Mouse (Mus musculus) layer of hippocampus, postnatal 36 days (tissue): ENCODE data around the gene Borcs5. TPM values are rescaled to one million over a fixed set of nuclear protein-coding genes. Genes with fewer than 3 reads are reported as not detected.

Experiments
- DNase-seq, 2 experiments: peaks; one replicate each; pipeline ENCODE4 v3.0.0; 2022
- total RNA-seq, 2 experiments: library from RNA; stranded (reverse); gene quantifications; 2 replicates each; pipeline ENCODE4 v1.2.3; 2021

Gene Borcs5
- total RNA-seq, 2 experiments from 2014 or later, result 37.2 to 40.1 TPM

GRCm38 (mm10) chr6:134718668-134719065 lies 79.4 kb downstream of the Borcs5 start:
- no peak for DNase-seq

- no peak for DNase-seq
Measured at GRCm38 (mm10) chr6:134719156-134719555, 79.8 kb downstream of the Borcs5 start.

- no peak for DNase-seq
Measured at GRCm38 (mm10) chr6:134720150-134720549, 80.8 kb downstream of the Borcs5 start.

GRCm38 (mm10) chr6:134721729-134722269 lies 82.5 kb downstream of the Borcs5 start:
- no peak for DNase-seq

- no peak for DNase-seq
Measured at GRCm38 (mm10) chr6:134722906-134723305, 83.6 kb downstream of the Borcs5 start.

- DNase-seq, result no peak
Measured at GRCm38 (mm10) chr6:134723326-134723725, 84.0 kb downstream of the Borcs5 start.

GRCm38 (mm10) chr6:134723833-134724553 lies 84.7 kb downstream of the Borcs5 start:
- no peak for DNase-seq

GRCm38 (mm10) chr6:134725406-134725805 lies 86.1 kb downstream of the Borcs5 start:
- no peak for DNase-seq

GRCm38 (mm10) chr6:134730978-134731377 lies 91.7 kb downstream of the Borcs5 start:
- no peak for DNase-seq

- DNase-seq, result no peak
Measured at GRCm38 (mm10) chr6:134732813-134733212, 93.5 kb downstream of the Borcs5 start.

- DNase-seq, result no peak
Measured at GRCm38 (mm10) chr6:134733800-134734221, 94.5 kb downstream of the Borcs5 start.

GRCm38 (mm10) chr6:134736853-134737252 lies 97.5 kb downstream of the Borcs5 start:
- DNase-seq, result no peak

- DNase-seq, result no peak
Measured at GRCm38 (mm10) chr6:134743568-134743967, 104.3 kb downstream of the Borcs5 start.

- no peak for DNase-seq
Measured at GRCm38 (mm10) chr6:134745876-134746275, 106.6 kb downstream of the Borcs5 start.

- DNase-seq, result no peak
Measured at GRCm38 (mm10) chr6:134748126-134748525, 108.8 kb downstream of the Borcs5 start.

- DNase-seq, result no peak
Measured at GRCm38 (mm10) chr6:134751087-134751486, 111.8 kb downstream of the Borcs5 start.

- DNase-seq, result no peak
Measured at GRCm38 (mm10) chr6:134751883-134752647, 112.8 kb downstream of the Borcs5 start.

- no peak for DNase-seq
Measured at GRCm38 (mm10) chr6:134753412-134753811, 114.1 kb downstream of the Borcs5 start.

GRCm38 (mm10) chr6:134753858-134754257 lies 114.5 kb downstream of the Borcs5 start:
- DNase-seq, result no peak

GRCm38 (mm10) chr6:134756058-134756457 lies 116.7 kb downstream of the Borcs5 start:
- no peak for DNase-seq
